Mouse (Mus musculus): Measurements from ENCODE around the gene Ppp1r13l. TPM values are rescaled to one million over a fixed set of nuclear protein-coding genes. Genes with fewer than 3 reads are reported as not detected.

Gene Ppp1r13l
- polyA plus RNA-seq, 1 experiment from 2014 or later: 12.4 TPM

DNA sequence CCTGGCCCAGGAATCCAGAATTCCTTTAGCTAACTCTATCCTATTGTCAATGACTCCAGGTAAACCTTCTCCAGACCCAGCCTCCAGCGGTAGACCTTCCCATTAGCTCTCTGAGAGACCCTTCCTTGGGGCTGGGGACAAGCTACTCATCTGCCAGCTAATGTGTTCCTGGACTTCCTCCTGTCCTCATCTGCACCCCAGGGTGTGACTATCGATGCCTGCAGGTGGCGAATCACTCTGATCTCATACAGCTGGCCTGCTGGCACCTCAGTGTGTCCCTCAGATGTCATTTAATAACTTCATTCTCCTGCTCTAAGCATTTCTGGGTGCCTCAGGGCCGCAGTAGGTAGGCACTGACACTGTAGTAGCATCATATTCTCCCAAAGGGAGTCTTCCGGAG, 31.8 kb upstream of the Ppp1r13l start:
- Histone ChIP-seq H3K27ac (ENCODE audit: low read depth, low read length) (peak overlapping the region; percentile 95; the same call in 1 of the 2 replicates), H3K4me3 (ENCODE audit: low read depth, low read length) (no peak overlapping the region; the same call in 1 of the 2 replicates), H3K4me2 (peak overlapping the region; percentile 84), H3K4me1 (ENCODE audit: control insufficient read depth, insufficient read depth, low read length) (peaks cover 23% of the 10 kb centered on the region), H3K9me3 (replicated peaks; ENCODE audit: control insufficient read depth, low read length) (0 out of 2 replicates have a peak, but pooled peaks cover 2% of the 10 kb centered on the region), H3K27me3 (ENCODE audit: control insufficient read depth, insufficient read depth, low read length) (no peaks in the 10 kb centered on the region), H3K36me3 (ENCODE audit: control insufficient read depth, insufficient read depth, low read length) (no peaks in the 10 kb centered on the region), H3K9ac (ENCODE audit: low read depth, low read length) (peak overlapping the region; percentile 69; the same call in 1 of the 2 replicates)
- ATAC-seq (replicated peaks; ENCODE audit: insufficient number of reproducible peaks, low FRiP score, low TSS enrichment): no peak
- 70% methylated on average over 5 of the region's 5 CpGs for WGBS (ENCODE audit: insufficient replicate concordance)

DNA sequence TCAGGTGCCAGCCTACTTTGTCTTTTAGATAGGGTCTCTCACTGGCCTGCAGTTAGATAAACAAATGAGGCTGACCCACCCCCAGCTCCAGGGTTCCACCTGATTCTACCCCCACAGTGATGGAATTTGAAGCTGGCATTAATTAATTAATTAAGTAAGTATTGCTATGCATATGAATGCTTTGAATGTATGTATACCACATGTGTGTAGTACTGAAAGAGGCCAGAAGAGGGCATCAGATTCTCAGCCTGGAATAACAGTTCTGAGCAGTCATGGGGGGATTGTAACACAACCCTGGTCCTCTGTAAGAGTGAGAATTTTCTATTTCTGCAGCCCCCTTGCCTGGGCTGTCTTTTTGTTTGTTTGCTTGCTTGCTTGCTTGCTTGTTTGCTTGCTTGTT, 31.1 kb upstream of the Ppp1r13l start:
- H3K9me3 ChIP-seq (replicated peaks; ENCODE audit: control insufficient read depth, low read length): 0 out of 2 replicates have a peak, but pooled peaks cover 2% of the 10 kb centered on the region
- H3K27me3 ChIP-seq (ENCODE audit: control insufficient read depth, insufficient read depth, low read length): no peaks in the 10 kb centered on the region
- peaks cover 23% of the 10 kb centered on the region for H3K4me1 ChIP-seq (ENCODE audit: control insufficient read depth, insufficient read depth, low read length)
- H3K4me3 ChIP-seq (ENCODE audit: low read depth, low read length): no peak overlapping the region
- H3K4me2 ChIP-seq: no peak overlapping the region
- ATAC-seq (replicated peaks; ENCODE audit: insufficient number of reproducible peaks, low FRiP score, low TSS enrichment): no peak
- no peaks in the 10 kb centered on the region for H3K36me3 ChIP-seq (ENCODE audit: control insufficient read depth, insufficient read depth, low read length)
- no peak overlapping the region for H3K9ac ChIP-seq (ENCODE audit: low read depth, low read length)
- no peak overlapping the region for H3K27ac ChIP-seq (ENCODE audit: low read depth, low read length)

DNA sequence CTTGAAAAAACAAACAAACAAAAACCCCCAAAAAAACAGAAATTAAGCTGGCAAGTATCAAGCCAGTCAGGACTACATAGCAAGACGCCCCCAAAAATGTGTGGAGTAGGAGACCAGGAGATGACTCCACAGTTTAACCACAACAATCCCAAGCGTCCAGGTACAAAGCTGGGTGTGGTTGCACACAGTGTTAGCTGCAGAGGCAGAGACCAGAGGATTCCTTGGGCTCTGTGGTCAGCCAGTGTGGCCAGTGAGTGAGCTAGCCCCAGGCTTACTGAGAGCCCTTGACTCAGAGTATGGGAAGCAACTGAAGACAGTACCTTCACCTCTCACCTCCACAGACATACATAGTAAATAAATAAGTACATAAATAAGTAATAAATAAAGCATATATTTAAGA, 27.6 kb upstream of the Ppp1r13l start:
- 60% methylated on average over 2 of the region's 2 CpGs for WGBS (ENCODE audit: insufficient replicate concordance)
- Histone ChIP-seq H3K4me3 (ENCODE audit: low read depth, low read length) (no peak overlapping the region), H3K9ac (ENCODE audit: low read depth, low read length) (no peak overlapping the region), H3K27ac (ENCODE audit: low read depth, low read length) (peak overlapping the region; percentile 82; the same call in 1 of the 2 replicates), H3K4me1 (ENCODE audit: control insufficient read depth, insufficient read depth, low read length) (peaks cover 16% of the 10 kb centered on the region), H3K27me3 (ENCODE audit: control insufficient read depth, insufficient read depth, low read length) (no peaks in the 10 kb centered on the region), H3K9me3 (replicated peaks; ENCODE audit: control insufficient read depth, low read length) (0 out of 2 replicates have a peak, but pooled peaks cover 2% of the 10 kb centered on the region), H3K4me2 (peak overlapping the region; percentile 81; the same call in 1 of the 2 replicates), H3K36me3 (ENCODE audit: control insufficient read depth, insufficient read depth, low read length) (no peaks in the 10 kb centered on the region)
- ATAC-seq (replicated peaks; ENCODE audit: insufficient number of reproducible peaks, low FRiP score, low TSS enrichment): no peak

DNA sequence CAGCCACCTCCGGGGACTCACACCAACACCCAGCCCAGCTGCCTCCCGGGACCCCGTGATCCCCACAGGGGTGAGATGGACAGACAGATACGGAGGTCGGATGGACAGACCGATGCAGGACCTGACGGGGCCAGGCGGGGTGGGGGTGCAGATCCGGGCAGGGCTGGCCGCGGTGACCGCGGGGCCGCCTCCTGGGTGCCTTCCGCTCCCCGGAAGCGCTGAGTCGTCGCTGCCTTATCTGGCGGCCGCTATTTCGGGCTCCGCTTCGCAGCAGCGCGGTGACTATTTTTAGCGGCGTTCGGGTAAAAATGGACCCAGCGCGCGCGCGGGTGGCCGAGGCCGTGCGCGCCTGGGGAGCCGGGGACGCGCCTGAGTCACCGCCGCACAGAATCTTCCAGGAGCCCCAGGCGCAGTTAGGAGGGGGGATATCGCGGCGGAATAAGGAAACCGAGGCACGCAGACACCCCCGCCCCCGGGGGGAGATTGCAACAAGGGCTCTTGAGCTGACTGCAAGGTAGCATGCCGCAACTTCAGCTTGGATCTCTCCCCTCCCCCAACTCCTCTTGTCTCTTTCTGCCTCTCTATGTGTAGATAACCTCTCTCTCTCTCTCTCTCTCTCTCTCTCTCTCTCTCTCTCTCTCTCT, 26.7 kb upstream of the Ppp1r13l start:
- peak; percentile 77 for ATAC-seq (replicated peaks; ENCODE audit: insufficient number of reproducible peaks, low FRiP score, low TSS enrichment)
- 0 out of 2 replicates have a peak, but pooled peaks cover 2% of the 10 kb centered on the region for H3K9me3 ChIP-seq (replicated peaks; ENCODE audit: control insufficient read depth, low read length)
- H3K27me3 ChIP-seq (ENCODE audit: control insufficient read depth, insufficient read depth, low read length): no peaks in the 10 kb centered on the region
- peak overlapping the region; percentile 60 for H3K4me3 ChIP-seq (ENCODE audit: low read depth, low read length)
- H3K9ac ChIP-seq (ENCODE audit: low read depth, low read length): peak overlapping the region; percentile 78
- under 1% methylated on average over 52 of the region's 52 CpGs for WGBS (ENCODE audit: insufficient replicate concordance)
- peak overlapping the region; percentile 81 for H3K4me2 ChIP-seq
- peak overlapping the region; percentile 82 for H3K27ac ChIP-seq (ENCODE audit: low read depth, low read length)
- no peaks in the 10 kb centered on the region for H3K36me3 ChIP-seq (ENCODE audit: control insufficient read depth, insufficient read depth, low read length)
- peaks cover 12% of the 10 kb centered on the region for H3K4me1 ChIP-seq (ENCODE audit: control insufficient read depth, insufficient read depth, low read length)

DNA sequence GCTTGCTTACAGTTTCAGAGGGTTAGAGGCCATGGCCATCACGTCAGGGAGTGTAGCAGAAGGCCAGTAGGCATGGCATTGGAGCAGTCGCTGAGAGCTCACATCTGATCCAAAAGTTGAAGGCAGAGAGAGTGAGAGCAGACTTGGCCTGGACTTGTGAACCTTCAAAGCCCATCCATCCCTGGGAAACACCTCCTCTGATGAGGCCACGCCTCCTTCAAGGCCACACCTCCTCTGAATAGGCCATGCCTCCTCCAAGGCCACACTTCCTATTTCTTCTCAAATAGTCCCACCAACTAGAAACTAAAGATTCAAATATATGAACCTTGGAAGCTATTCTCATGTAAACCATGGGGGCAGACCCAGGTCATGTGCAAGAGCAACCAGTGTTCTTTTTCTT, 24.0 kb upstream of the Ppp1r13l start:
- Histone ChIP-seq H3K4me1 (ENCODE audit: control insufficient read depth, insufficient read depth, low read length) (peaks cover 16% of the 10 kb centered on the region), H3K36me3 (ENCODE audit: control insufficient read depth, insufficient read depth, low read length) (no peaks in the 10 kb centered on the region), H3K4me2 (no peak overlapping the region), H3K9me3 (replicated peaks; ENCODE audit: control insufficient read depth, low read length) (no peaks in the 10 kb centered on the region), H3K27ac (ENCODE audit: low read depth, low read length) (no peak overlapping the region), H3K4me3 (ENCODE audit: low read depth, low read length) (no peak overlapping the region), H3K27me3 (ENCODE audit: control insufficient read depth, insufficient read depth, low read length) (no peaks in the 10 kb centered on the region), H3K9ac (ENCODE audit: low read depth, low read length) (no peak overlapping the region)
- 40% methylated on average over 3 of the region's 3 CpGs for WGBS (ENCODE audit: insufficient replicate concordance)
- ATAC-seq (replicated peaks; ENCODE audit: insufficient number of reproducible peaks, low FRiP score, low TSS enrichment): no peak

DNA sequence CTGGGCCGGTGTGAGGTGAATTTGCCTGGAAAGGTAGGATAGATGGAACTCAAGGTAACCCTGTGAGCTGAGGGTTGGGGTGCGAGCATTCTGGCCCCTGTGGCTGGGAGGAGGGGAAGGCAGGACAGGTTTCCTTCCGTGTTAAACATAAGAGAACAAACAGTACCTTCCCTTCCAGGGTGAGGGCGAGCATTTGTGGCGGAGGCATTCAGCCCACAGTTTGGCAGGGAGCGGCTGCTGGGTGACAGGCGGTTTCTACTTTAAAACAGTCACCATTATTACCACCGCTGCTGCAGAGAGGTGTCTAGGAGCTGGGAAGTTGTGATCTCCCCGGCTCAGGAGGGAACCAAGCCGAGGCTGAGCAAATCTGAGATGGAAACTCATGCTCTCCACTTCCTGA, 22.4 kb upstream of the Ppp1r13l start:
- no peak overlapping the region for H3K9ac ChIP-seq (ENCODE audit: low read depth, low read length)
- H3K4me1 ChIP-seq (ENCODE audit: control insufficient read depth, insufficient read depth, low read length): peaks cover 24% of the 10 kb centered on the region
- no peak overlapping the region for H3K4me3 ChIP-seq (ENCODE audit: low read depth, low read length)
- 50% methylated on average over 10 of the region's 10 CpGs for WGBS (ENCODE audit: insufficient replicate concordance)
- ATAC-seq (replicated peaks; ENCODE audit: insufficient number of reproducible peaks, low FRiP score, low TSS enrichment): no peak
- H3K27ac ChIP-seq (ENCODE audit: low read depth, low read length): peak overlapping the region; percentile 29; the same call in 1 of the 2 replicates
- H3K9me3 ChIP-seq (replicated peaks; ENCODE audit: control insufficient read depth, low read length): no peaks in the 10 kb centered on the region
- no peak overlapping the region for H3K4me2 ChIP-seq
- no peaks in the 10 kb centered on the region for H3K36me3 ChIP-seq (ENCODE audit: control insufficient read depth, insufficient read depth, low read length)
- peaks cover 3% of the 10 kb centered on the region; the same call in 1 of the 2 replicates for H3K27me3 ChIP-seq (ENCODE audit: control insufficient read depth, insufficient read depth, low read length)

DNA sequence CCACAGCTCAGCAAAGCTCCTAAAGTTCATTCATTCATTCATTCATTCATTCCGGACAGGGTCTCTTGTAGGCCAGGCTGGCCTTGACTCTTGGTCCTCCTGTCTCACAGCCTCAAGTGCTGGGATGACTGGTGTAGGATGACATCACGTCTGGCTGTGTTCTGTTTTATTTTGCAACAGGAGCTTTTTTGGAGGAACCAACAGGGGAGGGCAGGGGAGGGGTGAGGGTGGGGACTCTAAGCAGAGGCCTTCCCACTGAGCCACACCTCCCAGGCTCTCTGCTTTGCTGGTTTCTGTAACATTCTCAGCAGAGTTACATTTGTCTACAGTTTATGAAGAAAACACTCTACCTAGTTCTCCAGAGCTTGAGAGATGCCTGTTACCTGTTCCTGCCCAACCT, 21.5 kb upstream of the Ppp1r13l start:
- 0 out of 2 replicates have a peak overlapping the region, but pooled peaks have one; percentile 29 for H3K27ac ChIP-seq (ENCODE audit: low read depth, low read length)
- no peak for ATAC-seq (replicated peaks; ENCODE audit: insufficient number of reproducible peaks, low FRiP score, low TSS enrichment)
- no peaks in the 10 kb centered on the region for H3K9me3 ChIP-seq (replicated peaks; ENCODE audit: control insufficient read depth, low read length)
- 43% methylated on average over 2 of the region's 2 CpGs for WGBS (ENCODE audit: insufficient replicate concordance)
- H3K36me3 ChIP-seq (ENCODE audit: control insufficient read depth, insufficient read depth, low read length): no peaks in the 10 kb centered on the region
- peaks cover 26% of the 10 kb centered on the region for H3K4me1 ChIP-seq (ENCODE audit: control insufficient read depth, insufficient read depth, low read length)
- H3K9ac ChIP-seq (ENCODE audit: low read depth, low read length): no peak overlapping the region
- no peak overlapping the region for H3K4me3 ChIP-seq (ENCODE audit: low read depth, low read length)
- H3K27me3 ChIP-seq (ENCODE audit: control insufficient read depth, insufficient read depth, low read length): peaks cover 3% of the 10 kb centered on the region; the same call in 1 of the 2 replicates
- H3K4me2 ChIP-seq: no peak overlapping the region

DNA sequence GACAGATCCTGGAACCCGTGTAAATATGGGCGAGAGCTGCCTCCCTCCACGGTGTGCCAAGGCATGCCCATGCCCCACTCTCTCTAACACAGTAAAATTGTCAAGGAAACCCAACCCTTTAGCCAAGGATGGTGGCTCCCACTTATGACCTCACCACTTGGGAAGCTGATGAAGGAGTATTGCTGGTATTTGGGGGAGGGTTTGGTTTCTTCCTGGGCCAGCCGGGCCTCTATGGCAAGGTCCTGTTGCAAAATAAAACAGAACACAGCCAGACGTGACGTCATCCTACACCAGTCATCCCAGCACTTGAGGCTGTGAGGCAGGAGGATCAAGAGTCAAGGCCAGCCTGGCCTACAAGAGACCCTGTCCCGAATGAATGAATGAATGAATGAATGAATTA, 21.0 kb upstream of the Ppp1r13l start:
- no peak overlapping the region for H3K9ac ChIP-seq (ENCODE audit: low read depth, low read length)
- H3K4me2 ChIP-seq: no peak overlapping the region
- no peak overlapping the region for H3K4me3 ChIP-seq (ENCODE audit: low read depth, low read length)
- H3K9me3 ChIP-seq (replicated peaks; ENCODE audit: control insufficient read depth, low read length): no peaks in the 10 kb centered on the region
- peaks cover 30% of the 10 kb centered on the region for H3K4me1 ChIP-seq (ENCODE audit: control insufficient read depth, insufficient read depth, low read length)
- H3K27ac ChIP-seq (ENCODE audit: low read depth, low read length): peak overlapping the region; percentile 29; the same call in 1 of the 2 replicates
- no peaks in the 10 kb centered on the region for H3K36me3 ChIP-seq (ENCODE audit: control insufficient read depth, insufficient read depth, low read length)
- no peak for ATAC-seq (replicated peaks; ENCODE audit: insufficient number of reproducible peaks, low FRiP score, low TSS enrichment)
- 47% methylated on average over 7 of the region's 7 CpGs for WGBS (ENCODE audit: insufficient replicate concordance)
- H3K27me3 ChIP-seq (ENCODE audit: control insufficient read depth, insufficient read depth, low read length): peaks cover 3% of the 10 kb centered on the region; the same call in 1 of the 2 replicates

DNA sequence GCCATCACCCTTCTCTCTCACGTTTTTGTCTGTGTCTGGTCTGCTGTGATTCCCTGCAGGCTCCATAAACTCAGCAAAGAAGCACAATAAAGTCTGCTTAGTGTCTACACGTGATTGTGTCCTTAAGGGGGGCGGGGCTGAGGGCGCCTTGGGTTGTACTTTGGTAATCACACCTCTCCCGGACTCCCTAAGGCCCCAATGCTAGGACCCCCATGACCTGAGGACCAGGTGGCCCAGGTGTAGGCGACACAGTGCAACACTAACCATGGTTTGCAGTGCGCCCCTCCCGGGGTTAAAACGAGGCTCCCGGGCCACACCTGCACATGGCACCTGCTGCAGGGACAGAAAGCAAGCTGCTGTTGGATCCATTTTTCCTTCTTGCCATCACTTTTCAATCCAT, 18.3 kb upstream of the Ppp1r13l start:
- peak overlapping the region; percentile 44 for H3K4me3 ChIP-seq (ENCODE audit: low read depth, low read length)
- 18% methylated on average over 10 of the region's 10 CpGs for WGBS (ENCODE audit: insufficient replicate concordance)
- H3K27ac ChIP-seq (ENCODE audit: low read depth, low read length): peak overlapping the region; percentile 94

More for the DNA sequence above, 18.3 kb upstream of the Ppp1r13l start:
- Histone ChIP-seq H3K9me3 (replicated peaks; ENCODE audit: control insufficient read depth, low read length) (no peaks in the 10 kb centered on the region), H3K4me1 (ENCODE audit: control insufficient read depth, insufficient read depth, low read length) (peaks cover 35% of the 10 kb centered on the region), H3K9ac (ENCODE audit: low read depth, low read length) (peak overlapping the region; percentile 65), H3K36me3 (ENCODE audit: control insufficient read depth, insufficient read depth, low read length) (no peaks in the 10 kb centered on the region), H3K4me2 (peak overlapping the region; percentile 71), H3K27me3 (ENCODE audit: control insufficient read depth, insufficient read depth, low read length) (peaks cover 3% of the 10 kb centered on the region; the same call in 1 of the 2 replicates)
- no peak for ATAC-seq (replicated peaks; ENCODE audit: insufficient number of reproducible peaks, low FRiP score, low TSS enrichment)

Measured in heart, embryonic 11.5 days (tissue).